Mouse (Mus musculus) myocyte (in vitro differentiated cells): ENCODE measurements around the gene Ap2m1.

Experiments used
- CEBPB ChIP-seq: IDR thresholded peaks from 2 replicates; pipeline ENCODE4 v1.6.1; 2011; ENCODE audit warnings: mild to moderate bottlenecking, moderate library complexity; ENCODE audit not compliant: poor library complexity, insufficient read depth, severe bottlenecking
- E2F4 ChIP-seq: IDR thresholded peaks from one replicate; pipeline ENCODE4 v1.6.1; 2011; ENCODE audit warnings: mild to moderate bottlenecking, control low read depth, moderate library complexity; ENCODE audit not compliant: insufficient read depth
- MAX ChIP-seq: IDR thresholded peaks from one replicate; pipeline ENCODE4 v1.6.1; 2011; ENCODE audit warnings: low read depth, mild to moderate bottlenecking, control low read depth
- MYOD1 ChIP-seq, 3 experiments: IDR thresholded peaks; one replicate each; pipeline ENCODE4 v1.6.1; 2011; ENCODE audit warnings: control low read depth in 2 of 3, low read depth in 2 of 3, mild to moderate bottlenecking in 2 of 3, moderate library complexity in 1 of 3; ENCODE audit not compliant: insufficient read length in 2 of 3, control insufficient read depth in 1 of 3
- MYOG ChIP-seq, 3 experiments: IDR thresholded peaks; one replicate each; pipeline ENCODE4 v1.6.1; 2011; ENCODE audit warnings: control low read depth in 2 of 3, low read depth in 2 of 3, mild to moderate bottlenecking in 2 of 3; ENCODE audit not compliant: insufficient read length in 2 of 3, control insufficient read depth in 1 of 3, insufficient read depth in 1 of 3
- POLR2A ChIP-seq: IDR thresholded peaks from one replicate; pipeline ENCODE4 v1.6.1; 2011; ENCODE audit warnings: low read depth, mild to moderate bottlenecking, control low read depth, moderate library complexity; ENCODE audit not compliant: insufficient read length
- POLR2AphosphoS2 ChIP-seq: IDR thresholded peaks from one replicate; pipeline ENCODE4 v1.6.1; 2011; ENCODE audit warnings: low read depth, control low read depth; ENCODE audit not compliant: insufficient read length
- REST ChIP-seq: IDR thresholded peaks from one replicate; pipeline ENCODE4 v1.6.1; 2011; ENCODE audit warnings: mild to moderate bottlenecking, control low read depth, moderate library complexity; ENCODE audit not compliant: insufficient read depth, insufficient read length
- SRF ChIP-seq: IDR thresholded peaks from one replicate; pipeline ENCODE4 v1.6.1; 2011; ENCODE audit warnings: low read depth; ENCODE audit not compliant: control insufficient read depth, insufficient read length
- TCF12 ChIP-seq: IDR thresholded peaks from one replicate; pipeline ENCODE4 v1.6.1; 2011; ENCODE audit warnings: mild to moderate bottlenecking, control low read depth; ENCODE audit not compliant: poor library complexity, insufficient read depth, severe bottlenecking
- TCF3 ChIP-seq: IDR thresholded peaks from one replicate; pipeline ENCODE4 v1.6.1; 2011; ENCODE audit warnings: low read depth, control low read depth; ENCODE audit not compliant: insufficient read length
- USF1 ChIP-seq: IDR thresholded peaks from one replicate; pipeline ENCODE4 v1.6.1; 2011; ENCODE audit warnings: low read depth, mild to moderate bottlenecking, control low read depth, moderate library complexity

GRCm38 (mm10) chr16:20555000-20555399 is 19.7 kb downstream of the Ap2m1 start:
- TF ChIP-seq POLR2A = no peak
- TF ChIP-seq TCF3 = no peak
- TF ChIP-seq MAX = no peak
- TF ChIP-seq MYOD1 (IDR thresholded peaks at IDR 0.05; ENCODE audit: control insufficient read depth in 1 of 3, insufficient read length in 2 of 3, low read depth in 2 of 3) = no peak
- no peak for TF ChIP-seq POLR2AphosphoS2
- no peak for TF ChIP-seq USF1
- TF ChIP-seq TCF12 = no peak
- no peak for TF ChIP-seq CEBPB
- TF ChIP-seq MYOG (IDR thresholded peaks at IDR 0.05; ENCODE audit: control insufficient read depth in 1 of 3, insufficient read depth in 1 of 3, insufficient read length in 2 of 3, low read depth in 2 of 3) = no peak
- TF ChIP-seq E2F4 = no peak
- no peak for TF ChIP-seq REST
- TF ChIP-seq SRF = no peak
